Mouse (Mus musculus) telencephalon, adult 2 months (tissue): ENCODE data around the gene Olfr1394.
"Not testable (repeated sequence)": the region's sequence is repeated elsewhere in the genome, so short reads cannot be mapped to it uniquely, and the experiment has no call there.

Experiments used
- DNase-seq: peaks from one replicate; pipeline ENCODE4 v3.0.0-alpha.2; 2011; ENCODE audit warnings: low read depth, low spot score

The Olfr1394 gene

DNA sequence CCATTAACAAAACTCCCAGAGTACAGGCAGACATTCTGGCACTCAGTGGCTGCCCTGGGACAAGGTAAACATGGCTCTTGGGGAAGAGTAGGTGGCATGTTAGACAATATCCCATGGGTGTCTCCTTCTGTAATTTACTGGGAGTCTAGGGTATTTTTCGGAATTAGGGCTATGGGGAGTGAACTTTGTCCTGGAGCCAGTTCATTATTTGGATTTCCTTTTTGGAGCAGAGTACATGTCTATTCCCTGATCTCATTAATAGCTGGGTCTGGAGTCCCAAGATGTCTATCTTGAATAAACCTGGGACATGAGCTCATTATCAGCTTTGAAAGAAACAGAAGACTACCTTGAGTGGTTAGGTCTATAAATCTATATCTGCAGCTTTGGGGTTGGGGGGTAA, at the start of gene Olfr1394:
Gene Olfr1394 (plus strand): TSS at position 301 of the 400 bp plus-strand sequence.
- DNase-seq: no peak

DNA sequence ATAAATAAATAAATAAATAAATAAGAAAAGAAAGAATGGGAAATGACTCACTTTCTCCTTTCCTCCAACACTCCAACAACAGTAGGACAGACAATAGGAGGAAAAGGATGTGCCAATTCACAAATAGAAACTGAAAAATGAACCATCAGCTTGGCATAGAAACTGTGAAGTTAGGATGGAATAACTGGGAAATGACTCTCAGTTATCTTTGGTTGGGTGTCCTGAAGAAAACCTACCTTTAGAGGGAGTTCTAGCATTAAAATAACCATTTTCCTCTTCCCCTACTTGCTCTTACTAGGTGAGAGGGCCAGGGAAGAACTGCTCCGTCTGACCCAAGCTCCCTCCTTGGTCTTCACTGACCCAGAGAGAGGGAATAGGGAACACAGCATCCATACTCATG, 48.4 kb upstream of the Olfr1394 start:
- DNase-seq: no peak

GRCm38 (mm10) chr11:49107650-49108537, 46.3 kb upstream of the Olfr1394 start:
- DNase-seq: no peak

- DNase-seq: no peak
Observed at GRCm38 (mm10) chr11:49108833-49109232, 45.3 kb upstream of the Olfr1394 start.

GRCm38 (mm10) chr11:49111000-49111399, 43.2 kb upstream of the Olfr1394 start:
- no peak for DNase-seq

GRCm38 (mm10) chr11:49112624-49113219, 41.5 kb upstream of the Olfr1394 start:
- DNase-seq: no peak

DNA sequence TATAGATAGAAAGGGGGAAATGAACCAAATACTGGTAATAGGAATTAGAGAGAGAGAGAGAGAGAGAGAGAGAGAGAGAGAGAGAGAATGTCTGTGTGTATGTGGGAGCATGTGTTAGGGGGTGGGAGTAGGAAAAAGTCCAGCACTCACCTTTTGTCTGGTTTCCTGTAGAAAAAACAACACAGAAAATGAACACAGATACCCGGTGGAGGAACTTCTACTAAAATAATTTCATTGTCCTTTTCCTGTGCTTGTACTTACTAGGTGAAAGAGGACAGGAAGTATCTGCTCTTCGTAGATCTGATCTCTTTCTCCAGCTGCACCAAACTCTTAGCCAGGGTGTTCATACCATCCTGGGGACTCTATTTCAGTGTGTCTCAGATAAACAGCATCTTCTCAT, 40.0 kb upstream of the Olfr1394 start:
- no peak for DNase-seq

DNA sequence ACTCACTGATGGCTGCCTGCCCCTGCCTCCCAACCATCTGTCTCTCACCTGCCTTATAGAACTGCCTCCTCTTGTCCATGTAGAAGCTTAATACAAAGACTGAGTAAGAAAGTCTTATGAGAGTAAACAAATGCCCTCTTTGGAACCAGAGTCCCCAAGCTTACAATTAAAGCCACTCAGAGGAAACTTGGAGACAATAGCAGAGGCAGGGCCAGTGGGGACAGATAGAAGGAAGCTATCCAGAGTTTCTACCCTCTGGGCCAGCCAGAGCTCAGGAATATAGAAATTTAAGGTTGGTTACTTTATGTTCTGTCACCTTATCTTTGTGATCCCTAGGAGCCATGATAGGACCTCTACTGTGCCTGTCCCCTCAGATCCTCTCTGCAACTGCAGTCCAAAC, 39.4 kb upstream of the Olfr1394 start, which contains the start of gene Olfr1396:
Gene Olfr1396 (minus strand): TSS at position 101 of the 400 bp plus-strand sequence.
- no peak for DNase-seq

GRCm38 (mm10) chr11:49119635-49120034, 34.5 kb upstream of the Olfr1394 start:
- no peak for DNase-seq

DNA sequence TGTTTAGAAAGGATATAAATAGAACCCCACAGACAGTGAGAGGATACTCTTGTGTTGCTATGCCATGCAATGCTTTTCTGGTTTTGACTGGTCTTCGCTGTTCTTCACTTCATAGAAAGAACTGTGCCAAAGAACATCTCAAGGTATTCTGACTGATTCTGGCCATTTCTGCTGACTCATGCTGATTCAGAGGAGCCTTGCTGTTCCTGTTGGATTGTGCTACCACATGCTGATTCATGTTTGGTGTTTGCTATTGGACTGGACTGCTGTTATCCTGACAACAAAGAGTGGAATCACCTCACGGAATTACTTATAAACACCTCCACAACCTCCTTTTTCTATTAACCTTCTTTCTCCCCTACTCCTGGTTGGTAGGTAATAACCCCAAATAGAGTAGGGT, 30.0 kb upstream of the Olfr1394 start:
- DNase-seq: no peak

GRCm38 (mm10) chr11:49141974-49142373, 12.2 kb upstream of the Olfr1394 start, which contains the start of gene Olfr1395:
Gene Olfr1395 (plus strand): TSS chr11:49142274.
- DNase-seq: no peak

- DNase-seq: no peak
Observed at GRCm38 (mm10) chr11:49156821-49157814, 2.9 kb downstream of the Olfr1394 start.

GRCm38 (mm10) chr11:49168839-49169611, 14.8 kb downstream of the Olfr1394 start:
- DNase-seq: no peak

- DNase-seq: no peak
Observed at GRCm38 (mm10) chr11:49170576-49170975, 16.4 kb downstream of the Olfr1394 start.

DNA sequence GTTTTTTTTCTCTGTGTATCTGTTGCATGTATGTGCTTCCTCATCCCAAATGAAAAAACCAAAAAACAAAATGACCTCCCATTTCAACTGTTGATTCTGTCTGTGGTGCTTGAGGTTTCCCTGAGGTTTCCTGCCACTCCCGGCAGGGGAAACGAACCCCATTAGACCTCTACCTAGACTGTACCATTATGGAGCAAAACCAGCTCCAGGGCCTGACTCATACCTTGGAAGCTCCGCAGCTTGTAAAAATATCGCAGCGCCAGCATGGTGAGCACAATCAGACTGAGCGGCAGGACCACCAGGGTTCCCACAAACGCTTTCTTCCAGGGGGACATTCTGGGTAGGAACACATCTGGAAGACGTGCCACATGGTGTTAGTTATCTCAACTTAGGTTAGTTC, 21.2 kb downstream of the Olfr1394 start:
- DNase-seq: no peak

DNA sequence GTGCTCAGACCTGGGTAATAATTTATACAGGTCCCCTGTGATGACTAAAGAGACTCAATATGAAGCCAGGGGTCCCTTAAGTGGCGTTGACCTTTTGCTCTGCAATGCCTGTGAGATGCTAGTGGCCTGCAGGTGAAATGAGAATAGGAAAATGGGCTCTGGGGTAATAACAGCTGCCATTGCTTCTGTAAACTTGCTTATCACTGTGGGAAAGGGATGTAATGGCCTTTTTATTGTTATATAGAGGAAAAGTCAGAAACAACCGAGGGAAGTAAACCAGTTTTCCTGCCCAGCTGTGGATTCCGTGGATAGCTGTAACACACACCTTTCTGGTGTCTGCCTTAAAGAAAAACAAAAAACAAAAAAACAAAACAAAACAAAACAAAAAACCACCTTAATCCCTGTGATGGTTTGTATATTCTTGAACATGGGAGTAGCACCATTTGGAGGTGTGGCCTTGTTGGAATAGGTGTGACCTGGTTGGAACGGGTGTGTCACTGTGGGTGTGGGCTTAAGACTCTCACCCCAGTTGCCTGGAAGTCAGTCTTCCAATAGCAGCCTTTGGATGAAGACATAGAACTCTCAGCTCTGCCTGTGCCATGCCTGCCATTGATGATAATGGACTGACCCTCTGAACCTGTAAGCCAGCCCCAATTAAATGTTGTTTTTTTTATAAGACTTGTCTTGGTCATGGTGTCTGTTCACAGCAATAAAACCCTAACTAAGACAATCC, 22.0 kb downstream of the Olfr1394 start:
- DNase-seq: not testable (repeated sequence)

GRCm38 (mm10) chr11:49183172-49183571, 29.0 kb downstream of the Olfr1394 start:
- DNase-seq: no peak

DNA sequence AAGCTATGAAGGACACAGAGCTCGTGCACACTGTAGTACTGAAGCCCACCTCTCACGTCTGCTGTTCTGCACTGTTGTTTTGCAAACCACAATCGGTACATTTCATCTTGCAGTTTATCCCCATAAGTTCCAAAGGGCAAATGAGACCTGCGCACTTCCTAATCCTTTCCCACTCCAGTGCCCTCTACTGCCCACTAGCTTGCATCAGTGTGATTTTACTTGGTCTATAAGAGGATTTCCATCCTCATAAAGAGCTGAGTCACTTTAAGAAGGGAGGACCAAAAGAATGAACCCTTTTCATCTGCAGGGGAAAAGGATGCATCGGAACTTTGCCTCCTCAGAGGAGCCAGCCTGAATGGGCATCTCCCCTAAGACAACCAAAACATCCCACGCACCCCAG, 32.3 kb downstream of the Olfr1394 start:
- DNase-seq: no peak

GRCm38 (mm10) chr11:49186955-49187488, 32.8 kb downstream of the Olfr1394 start, which contains the start of gene Btnl9:
Gene Btnl9 (minus strand): TSS chr11:49187159.
- no peak for DNase-seq

GRCm38 (mm10) chr11:49187701-49188100, 33.5 kb downstream of the Olfr1394 start:
- DNase-seq: no peak
